ENCODE assay signal across 8 mouse cellular contexts in genomic region chr2:168230773-168231470, GRCm38 (mm10). TPM values are rescaled to one million over a fixed set of nuclear protein-coding genes. Genes with fewer than 3 reads are reported as not detected.
DNase-seq lines count a peak whose midpoint lies in the region; ATAC-seq and TF ChIP-seq lines count a peak whose summit lies in the region.

No protein-coding gene starts in this region.

- TF ChIP-seq POLR2A in MEL (IDR thresholded peaks at IDR 0.05; ENCODE audit: control insufficient read depth in 1 of 2, insufficient read depth in 1 of 2, low read depth in 1 of 2, low read length in 2 of 2, poor library complexity in 1 of 2) = 0 out of 4 replicates have a peak, but pooled peaks of 1 of the 2 experiments have one; percentile 9
- TF ChIP-seq POLR2A in cortical plate, adult 2 months (IDR thresholded peaks at IDR 0.05; ENCODE audit: extremely low read depth, insufficient read depth, low read length) = no peak

- H3K9me3 ChIP-seq in heart, embryonic 13.5 days = no peaks in the 10 kb centered on the region
- no peaks in the 10 kb centered on the region for H3K9me3 ChIP-seq in MEL (replicated peaks; ENCODE audit: insufficient read depth, low read length)
- H3K9me3 ChIP-seq in hindbrain, embryonic 12.5 days (replicated peaks) = no peaks in the 10 kb centered on the region
- no peaks in the 10 kb centered on the region for H3K9me3 ChIP-seq in liver, embryonic 12.5 days (replicated peaks)

- TF ChIP-seq CTCF in MEL (IDR thresholded peaks at IDR 0.05 in 2 of 3, conservative IDR thresholded peaks at IDR 0.05 in 1 of 3; ENCODE audit: control insufficient read depth in 1 of 3, insufficient read depth in 1 of 3, low read depth in 2 of 3, low read length in 3 of 3, poor library complexity in 1 of 3, severe bottlenecking in 1 of 3) = no peak
- no peak for TF ChIP-seq CTCF in cortical plate, adult 2 months (IDR thresholded peaks at IDR 0.05; ENCODE audit: extremely low read depth, insufficient read depth, low read length)

- H3K27me3 ChIP-seq in heart, embryonic 13.5 days (replicated peaks) = no peaks in the 10 kb centered on the region
- H3K27me3 ChIP-seq in MEL (ENCODE audit: control insufficient read depth in 1 of 2, insufficient read depth in 2 of 2, low read length in 2 of 2) = no peaks in the 10 kb centered on the region
- no peaks in the 10 kb centered on the region for H3K27me3 ChIP-seq in hindbrain, embryonic 12.5 days
- no peaks in the 10 kb centered on the region for H3K27me3 ChIP-seq in liver, embryonic 12.5 days (replicated peaks)

- H3K4me2 ChIP-seq in heart, embryonic 13.5 days = peak overlapping the region; percentile 99
- H3K4me2 ChIP-seq in hindbrain, embryonic 12.5 days (replicated peaks) = peak overlapping the region; percentile 99
- H3K4me2 ChIP-seq in liver, embryonic 12.5 days = peak overlapping the region; percentile 100

- no peak for TF ChIP-seq RAD21 in MEL (IDR thresholded peaks at IDR 0.05; ENCODE audit: low read depth, low read length)

- peak overlapping the region; percentile 98 for H3K9ac ChIP-seq in heart, embryonic 13.5 days
- H3K9ac ChIP-seq in MEL (ENCODE audit: control insufficient read depth, low read depth, low read length, poor library complexity, severe bottlenecking) = peak overlapping the region; percentile 96
- H3K9ac ChIP-seq in hindbrain, embryonic 12.5 days = peak overlapping the region; percentile 97
- peak overlapping the region; percentile 97 for H3K9ac ChIP-seq in liver, embryonic 12.5 days

- peak overlapping the region; percentile 95 for H3K27ac ChIP-seq in heart, embryonic 13.5 days (replicated peaks)
- peak overlapping the region; percentile 84; the same call in 1 of the 2 replicates for H3K27ac ChIP-seq in MEL (ENCODE audit: control insufficient read depth, low read depth, low read length)
- H3K27ac ChIP-seq in cortical plate, adult 2 months (ENCODE audit: insufficient read depth, low read length) = peak overlapping the region; percentile 81
- H3K27ac ChIP-seq in hindbrain, embryonic 12.5 days = peak overlapping the region; percentile 89
- peak overlapping the region; percentile 86 for H3K27ac ChIP-seq in liver, embryonic 12.5 days

- TF ChIP-seq EP300 in MEL (IDR thresholded peaks at IDR 0.05; ENCODE audit: low read depth in 1 of 2, low read length in 2 of 2) = no peak

- H3K36me3 ChIP-seq in heart, embryonic 13.5 days = peaks cover 48% of the 10 kb centered on the region
- peaks cover 10 to 17% of the 10 kb centered on the region in 2 experiments for H3K36me3 ChIP-seq in MEL (ENCODE audit: control insufficient read depth in 1 of 2, insufficient read depth in 2 of 2, low read length in 2 of 2)
- peaks cover 19% of the 10 kb centered on the region for H3K36me3 ChIP-seq in hindbrain, embryonic 12.5 days
- peaks cover 49% of the 10 kb centered on the region for H3K36me3 ChIP-seq in liver, embryonic 12.5 days

- WGBS in heart, embryonic 13.5 days = 2% methylated on average over 97 of the region's 105 CpGs
- 2% methylated on average over 102 of the region's 105 CpGs for WGBS in hindbrain, embryonic 12.5 days
- 2% methylated on average over 83 of the region's 105 CpGs for WGBS in liver, embryonic 12.5 days (ENCODE audit: insufficient replicate concordance)

- H3K4me3 ChIP-seq in heart, embryonic 13.5 days = peak overlapping the region; percentile 100
- peak overlapping the region; percentile 93 to 95; a peak in 3 of 4 replicates for H3K4me3 ChIP-seq in MEL (ENCODE audit: control insufficient read depth in 1 of 2, insufficient read depth in 1 of 2, low read depth in 2 of 2, low read length in 2 of 2)
- H3K4me3 ChIP-seq in cortical plate, adult 2 months (ENCODE audit: insufficient read depth, low read length) = peak overlapping the region; percentile 51
- peak overlapping the region; percentile 100 for H3K4me3 ChIP-seq in hindbrain, embryonic 12.5 days
- peak overlapping the region; percentile 80 for H3K4me3 ChIP-seq in liver, embryonic 12.5 days

- peaks cover 38% of the 10 kb centered on the region for H3K79me2 ChIP-seq in MEL (ENCODE audit: control insufficient read depth, insufficient read depth, low read length, poor library complexity)

- ATAC-seq in heart, embryonic 13.5 days (ENCODE audit: extremely low read depth, insufficient number of reproducible peaks, low FRiP score, low TSS enrichment) = peak; percentile 39; the same call in 1 of the 2 replicates
- peak; percentile 71 for ATAC-seq in hindbrain, embryonic 12.5 days (ENCODE audit: low FRiP score)
- peak; percentile 48 for ATAC-seq in liver, embryonic 12.5 days

- peaks cover 33% of the 10 kb centered on the region for H3K4me1 ChIP-seq in heart, embryonic 13.5 days
- peaks cover 3 to 10% of the 10 kb centered on the region in 2 experiments for H3K4me1 ChIP-seq in MEL (ENCODE audit: control insufficient read depth in 1 of 2, insufficient read depth in 2 of 2, low read length in 2 of 2)
- peaks cover 2% of the 10 kb centered on the region for H3K4me1 ChIP-seq in cortical plate, adult 2 months (ENCODE audit: control insufficient read depth, insufficient read depth, low read length)
- peaks cover 36% of the 10 kb centered on the region for H3K4me1 ChIP-seq in hindbrain, embryonic 12.5 days
- H3K4me1 ChIP-seq in liver, embryonic 12.5 days = peaks cover 42% of the 10 kb centered on the region

- no peak for DNase-seq in heart, adult 18-20 months
- DNase-seq in MEL (ENCODE audit: low read depth, low spot score) = no peak
- peak; percentile 28 for DNase-seq in neural tube, embryonic 10.5 days (ENCODE audit: extremely low spot score, low spot score)
- DNase-seq in urinary bladder, postnatal 10 days (ENCODE audit: low spot score) = no peak

TF ChIP-seq in MEL, 35 proteins besides CTCF, POLR2A, EP300 and RAD21:
- TF ChIP-seq MAX (IDR thresholded peaks at IDR 0.05; ENCODE audit: low read length) = no peak
- TF ChIP-seq ETS1 (IDR thresholded peaks at IDR 0.05; ENCODE audit: low read depth, low read length) = no peak
- no peak for TF ChIP-seq USF1 (IDR thresholded peaks at IDR 0.05; ENCODE audit: low read depth, low read length)
- no peak for TF ChIP-seq MEF2A (IDR thresholded peaks at IDR 0.05; ENCODE audit: extremely low read depth, insufficient replicate concordance, low read depth, low read length, poor library complexity, severe bottlenecking)
- TF ChIP-seq NRF1 (IDR thresholded peaks at IDR 0.05; ENCODE audit: insufficient read depth, low read depth, low read length, poor library complexity, severe bottlenecking) = peak; percentile 36; the same call in 1 of the 2 replicates
- TF ChIP-seq UBTF (IDR thresholded peaks at IDR 0.05; ENCODE audit: borderline replicate concordance, insufficient read depth, low read depth, low read length) = no peak

RNA-seq across cellular contexts. Expression of gene Mocs3, which starts 0.5 kb away (rescaled TPM):
- 4.2 and 4.4 TPM in 2 replicates for polyA plus RNA-seq in heart, embryonic 13.5 days (2015; fragmentation: Nextera tagmentation; extraction: Ambion mirVana)
- total RNA-seq in heart, adult 18-20 months (2021) = 1 to 10 TPM; 8.4 to 9.4 TPM
- 4.2 and 5.1 TPM in 2 replicates for total RNA-seq in MEL (2012; rRNA removed)
- polyA plus RNA-seq in MEL (2012; ENCODE audit: insufficient read depth in 1 of 2, insufficient read length in 2 of 2, low read depth in 1 of 2, low replicate concordance in 2 of 2, missing spikeins in 1 of 2) = 1 to 10 TPM in 1 of 2 experiments, not detected in 1; 2.9 TPM
- 13.9 and 14.6 TPM in 2 replicates for polyA plus RNA-seq in cortical plate, adult 2 months (2012; rRNA removed)
- 12.2 and 13.7 TPM in 2 replicates for polyA plus RNA-seq in hindbrain, embryonic 12.5 days (2016; fragmentation: Nextera tagmentation; extraction: Ambion mirVana)
- polyA plus RNA-seq in liver, embryonic 12.5 days (2016; fragmentation: Nextera tagmentation; extraction: Ambion mirVana) = 8.9 and 9.4 TPM in 2 replicates

RNA-seq across cellular contexts. Expression of gene Dpm1, which starts 0.5 kb away (rescaled TPM):
- polyA plus RNA-seq in heart, embryonic 13.5 days (2015; fragmentation: Nextera tagmentation; extraction: Ambion mirVana) = 81.8 and 95.3 TPM in 2 replicates
- total RNA-seq in heart, adult 18-20 months (2021) = 10 to 100 TPM; 79.1 to 87.3 TPM
- 35.4 and 49.0 TPM in 2 replicates for total RNA-seq in MEL (2012; rRNA removed)
- 100 to 1,000 TPM in 1 of 2 experiments, 10 to 100 TPM in 1; 63.5 to 564 TPM for polyA plus RNA-seq in MEL (2012; ENCODE audit: insufficient read depth in 1 of 2, insufficient read length in 2 of 2, low read depth in 1 of 2, low replicate concordance in 2 of 2, missing spikeins in 1 of 2)
- polyA plus RNA-seq in cortical plate, adult 2 months (2012; rRNA removed) = 22.2 and 22.4 TPM in 2 replicates
- polyA plus RNA-seq in hindbrain, embryonic 12.5 days (2016; fragmentation: Nextera tagmentation; extraction: Ambion mirVana) = 77.2 and 83.6 TPM in 2 replicates
- 94.0 and 104 TPM in 2 replicates for polyA plus RNA-seq in liver, embryonic 12.5 days (2016; fragmentation: Nextera tagmentation; extraction: Ambion mirVana)

RNA-seq across cellular contexts. Expression of gene Gm20716, which starts 0.8 kb away (rescaled TPM):
- polyA plus RNA-seq in heart, embryonic 13.5 days (2015; fragmentation: Nextera tagmentation; extraction: Ambion mirVana) = 11.7 and 12.3 TPM in 2 replicates
- 10 to 100 TPM; 14.2 to 21.2 TPM for total RNA-seq in heart, adult 18-20 months (2021)
- total RNA-seq in MEL (2012; rRNA removed) = 24.4 and 29.4 TPM in 2 replicates
- 10 to 100 TPM in 1 of 2 experiments, not detected in 1; 24.4 TPM for polyA plus RNA-seq in MEL (2012; ENCODE audit: insufficient read depth in 1 of 2, insufficient read length in 2 of 2, low read depth in 1 of 2, low replicate concordance in 2 of 2, missing spikeins in 1 of 2)
- 32.5 and 36.9 TPM in 2 replicates for polyA plus RNA-seq in cortical plate, adult 2 months (2012; rRNA removed)
- polyA plus RNA-seq in hindbrain, embryonic 12.5 days (2016; fragmentation: Nextera tagmentation; extraction: Ambion mirVana) = 21.7 and 22.8 TPM in 2 replicates
- polyA plus RNA-seq in liver, embryonic 12.5 days (2016; fragmentation: Nextera tagmentation; extraction: Ambion mirVana) = 6.4 and 7.3 TPM in 2 replicates

RNA-seq across cellular contexts. Expression of gene Adnp, which starts 24.0 kb away (rescaled TPM):
- 1.8 TPM in 2 replicates for polyA plus RNA-seq in heart, embryonic 13.5 days (2015; fragmentation: Nextera tagmentation; extraction: Ambion mirVana)
- 10 to 100 TPM; 29.3 to 29.4 TPM for total RNA-seq in heart, adult 18-20 months (2021)
- 2.3 and 2.8 TPM in 2 replicates for total RNA-seq in MEL (2012; rRNA removed)
- 10 to 100 TPM; 11.9 to 29.4 TPM for polyA plus RNA-seq in MEL (2012; ENCODE audit: insufficient read depth in 1 of 2, insufficient read length in 2 of 2, low read depth in 1 of 2, low replicate concordance in 2 of 2, missing spikeins in 1 of 2)
- polyA plus RNA-seq in cortical plate, adult 2 months (2012; rRNA removed) = 33.0 and 34.5 TPM in 2 replicates
- polyA plus RNA-seq in hindbrain, embryonic 12.5 days (2016; fragmentation: Nextera tagmentation; extraction: Ambion mirVana) = 19.1 and 20.6 TPM in 2 replicates
- polyA plus RNA-seq in liver, embryonic 12.5 days (2016; fragmentation: Nextera tagmentation; extraction: Ambion mirVana) = 7.7 and 8.6 TPM in 2 replicates

RNA-seq across cellular contexts. Expression of gene Kcng1, which starts 50.6 kb away (rescaled TPM):
- 0.90 and 0.97 TPM in 2 replicates for polyA plus RNA-seq in heart, embryonic 13.5 days (2015; fragmentation: Nextera tagmentation; extraction: Ambion mirVana)
- not detected for total RNA-seq in heart, adult 18-20 months (2021)
- not detected in 2 replicates for total RNA-seq in MEL (2012; rRNA removed)
- not detected for polyA plus RNA-seq in MEL (2012; ENCODE audit: insufficient read depth in 1 of 2, insufficient read length in 2 of 2, low read depth in 1 of 2, low replicate concordance in 2 of 2, missing spikeins in 1 of 2)
- 5.9 and 7.2 TPM in 2 replicates for polyA plus RNA-seq in cortical plate, adult 2 months (2012; rRNA removed)
- 1.0 and 1.2 TPM in 2 replicates for polyA plus RNA-seq in hindbrain, embryonic 12.5 days (2016; fragmentation: Nextera tagmentation; extraction: Ambion mirVana)
- 0.19 and 0.45 TPM in 2 replicates for polyA plus RNA-seq in liver, embryonic 12.5 days (2016; fragmentation: Nextera tagmentation; extraction: Ambion mirVana)
